Mouse (Mus musculus) A20 (cell line): Measurements from ENCODE around the gene Hoxb8.

Experiments used
- DNase-seq: peaks from one replicate; pipeline ENCODE4 v3.0.0-alpha.2; 2011; ENCODE audit warnings: low read depth, low spot score

The Hoxb8 gene

GRCm38 (mm10) chr11:96281855-96282570 lies at the start of gene Hoxb8:
TSS of gene Hoxb8 (plus strand) at chr11:96281905.
- no peak for DNase-seq

DNA sequence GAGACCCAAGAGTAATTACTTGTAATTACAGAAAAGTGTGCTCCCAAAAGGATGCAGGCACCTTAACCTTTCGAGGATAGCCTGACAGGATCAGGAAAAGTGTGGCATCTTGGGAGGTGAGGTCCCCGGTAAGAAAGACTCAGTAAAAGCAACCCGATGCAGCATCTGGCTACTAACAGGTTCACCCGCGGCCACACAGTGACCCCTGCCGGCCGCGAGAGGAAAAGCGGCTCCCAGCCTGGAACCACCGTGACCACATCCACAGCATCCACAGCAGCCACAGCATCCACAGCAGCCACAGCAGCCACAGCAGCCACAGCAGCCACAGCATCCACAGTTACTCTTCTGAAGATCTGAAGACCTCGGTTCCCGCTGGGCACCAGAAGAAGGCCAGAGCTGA lies 46.8 kb upstream of the Hoxb8 start:
- peak; percentile 55 for DNase-seq

DNA sequence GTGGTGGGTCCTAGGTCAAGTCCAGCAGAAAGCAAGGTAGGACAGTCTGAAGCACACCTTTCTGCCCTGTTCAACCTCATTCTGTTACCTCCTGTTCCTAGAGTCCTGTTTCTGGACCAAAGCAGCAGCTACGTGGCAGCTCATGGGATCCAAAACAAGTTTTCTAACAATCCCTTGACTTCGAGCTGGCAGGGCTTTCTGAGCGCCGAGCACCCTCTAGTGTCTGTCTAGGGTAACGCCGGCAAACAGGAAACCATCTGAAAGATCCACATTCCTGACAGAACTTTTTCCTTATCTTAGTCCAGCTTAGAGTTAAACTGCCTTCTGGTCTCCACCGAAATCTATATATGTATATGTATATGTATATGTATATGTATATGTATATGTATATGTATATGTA lies 41.5 kb upstream of the Hoxb8 start:
- peak; percentile 39 for DNase-seq

GRCm38 (mm10) chr11:96250901-96251300 lies 30.8 kb upstream of the Hoxb8 start:
- DNase-seq, result no peak

DNA sequence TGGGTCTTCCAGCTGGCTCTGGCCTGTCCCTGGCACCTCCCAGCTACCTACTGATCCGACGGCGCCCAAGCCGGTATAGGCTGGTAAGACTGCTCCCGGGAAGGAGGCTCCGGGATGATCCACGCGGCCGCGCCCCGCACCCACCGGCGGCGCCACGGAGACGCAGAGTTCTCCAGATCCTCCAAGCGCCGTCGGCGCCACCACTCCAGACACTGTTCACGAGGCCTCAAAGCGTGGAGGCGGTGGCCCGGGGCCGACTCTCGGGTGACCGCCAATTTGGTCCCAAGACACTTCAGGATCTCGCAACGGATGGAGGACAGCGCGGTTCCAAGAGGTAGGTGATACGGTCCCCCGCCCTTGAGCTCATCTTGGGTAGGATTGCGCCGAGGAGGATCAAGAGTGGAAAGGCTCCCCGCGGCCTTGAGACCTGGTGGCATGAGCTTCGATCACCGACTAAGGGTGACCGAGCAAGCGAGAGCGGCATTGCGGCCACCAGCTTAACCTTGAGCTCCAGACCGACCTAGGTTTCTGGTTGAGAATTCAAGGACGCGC lies 30.1 kb upstream of the Hoxb8 start:
- DNase-seq, result no peak

- no peak for DNase-seq
Observed at GRCm38 (mm10) chr11:96252541-96253120, 29.1 kb upstream of the Hoxb8 start.

- no peak for DNase-seq
Observed at GRCm38 (mm10) chr11:96254221-96254620, 27.5 kb upstream of the Hoxb8 start.

DNA sequence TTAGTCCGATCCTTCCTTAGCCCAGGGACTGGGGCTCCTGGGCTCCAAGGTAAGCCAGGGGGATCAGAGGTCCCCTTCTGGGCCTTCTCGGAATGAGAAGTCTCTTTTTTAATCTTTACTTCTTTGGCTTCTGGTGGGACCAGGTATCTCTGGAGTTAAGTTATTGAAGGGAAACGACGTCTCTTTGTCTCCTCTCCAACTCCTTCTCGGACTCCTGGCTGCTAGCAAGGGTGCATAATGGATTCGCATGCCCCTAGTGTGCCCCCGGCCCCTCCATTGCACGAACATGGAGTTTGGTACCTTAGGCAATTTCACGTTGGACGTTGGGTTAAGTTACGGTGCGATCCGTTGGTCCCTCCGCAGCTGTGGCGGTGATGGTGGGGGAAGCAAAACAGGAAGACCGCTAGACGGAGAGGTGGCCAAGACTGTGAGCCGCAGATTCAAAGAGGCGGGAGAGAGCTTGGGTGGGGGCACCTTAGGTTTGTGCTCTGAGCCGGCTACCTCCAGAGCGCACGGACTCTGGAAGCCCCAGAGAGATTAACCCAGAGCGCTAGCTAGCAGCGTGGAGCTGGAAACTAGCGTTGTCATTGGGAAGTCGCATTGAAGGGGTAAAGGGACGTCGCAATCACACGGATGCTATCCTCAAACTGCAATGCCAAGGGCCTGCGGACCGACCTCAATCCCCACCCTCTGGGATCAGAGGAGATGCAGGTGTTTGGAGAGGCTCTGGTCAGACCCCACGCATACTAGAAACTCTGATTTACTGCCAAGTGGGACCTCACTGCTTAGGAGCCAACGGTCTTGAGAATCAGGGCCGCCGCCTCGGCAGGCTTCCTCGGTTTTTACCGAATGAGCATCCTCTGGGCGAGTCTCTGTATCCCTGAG lies 26.4 kb upstream of the Hoxb8 start:
- DNase-seq, result no peak

DNA sequence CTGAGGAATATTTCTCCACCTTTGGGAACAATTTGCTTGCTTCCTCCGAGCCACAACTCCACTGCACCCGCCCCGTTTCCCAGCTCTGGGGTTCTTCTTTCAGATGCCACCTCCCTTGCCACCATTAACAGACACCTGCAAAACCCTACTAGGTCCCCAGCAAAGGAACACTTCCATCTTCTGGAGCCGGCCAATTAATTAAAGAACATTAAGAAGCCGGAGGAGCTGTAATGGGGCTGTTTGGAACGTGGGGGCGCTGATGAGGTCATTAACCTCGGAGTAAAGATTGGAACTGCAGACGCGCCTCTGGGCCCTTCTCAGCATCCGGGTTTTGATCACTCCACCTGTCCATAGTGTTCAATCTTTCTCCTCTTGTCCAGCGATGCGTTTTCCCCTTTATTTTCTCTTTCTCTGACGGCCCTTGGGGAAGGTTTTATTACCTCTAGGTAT lies 25.7 kb upstream of the Hoxb8 start:
- DNase-seq, result no peak

GRCm38 (mm10) chr11:96257141-96257540 lies 24.6 kb upstream of the Hoxb8 start:
- DNase-seq, result no peak

DNA sequence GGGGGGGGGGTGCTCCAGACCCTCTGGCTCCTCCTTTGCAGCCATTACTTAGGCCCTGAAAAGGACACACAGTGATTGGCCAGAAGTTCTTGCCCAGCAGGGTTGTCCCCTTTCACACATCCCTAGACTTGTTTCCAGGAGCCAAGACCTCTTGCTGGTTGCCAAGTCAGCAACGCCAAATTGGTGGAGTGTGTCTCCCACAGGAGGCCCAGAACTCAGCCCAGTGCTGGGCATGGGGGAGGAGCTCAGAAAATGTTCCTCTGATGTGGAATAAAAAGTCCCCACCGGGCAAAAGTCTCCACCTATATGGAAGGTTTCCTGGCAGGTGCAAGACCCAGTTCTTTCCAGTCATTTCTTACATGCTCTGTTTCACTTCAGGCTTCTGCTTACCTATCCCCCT lies 22.7 kb upstream of the Hoxb8 start:
- DNase-seq, result no peak

GRCm38 (mm10) chr11:96259511-96259910 lies 22.2 kb upstream of the Hoxb8 start:
- no peak for DNase-seq

- DNase-seq, result no peak
Observed at GRCm38 (mm10) chr11:96260310-96260970, 21.3 kb upstream of the Hoxb8 start.

- peak; percentile 61 for DNase-seq
Observed at GRCm38 (mm10) chr11:96261323-96261890, 20.3 kb upstream of the Hoxb8 start.

GRCm38 (mm10) chr11:96262262-96262830 lies 19.4 kb upstream of the Hoxb8 start:
- DNase-seq, result no peak

GRCm38 (mm10) chr11:96263636-96264389 lies 17.9 kb upstream of the Hoxb8 start:
- DNase-seq, result no peak

- DNase-seq, result no peak
Observed at GRCm38 (mm10) chr11:96264390-96265020, 17.2 kb upstream of the Hoxb8 start.

GRCm38 (mm10) chr11:96265954-96266353 lies 15.8 kb upstream of the Hoxb8 start:
- DNase-seq, result no peak

- DNase-seq, result no peak
Observed at GRCm38 (mm10) chr11:96267021-96267920, 14.4 kb upstream of the Hoxb8 start.
